Mouse (Mus musculus) MEL-GATA-1-ER (cell line): ENCODE measurements at regions not wholly inside any gene's neighbourhood (a gene's known extent, or its start where the extent isn't known, plus 50 kb on each side); places are given as distances from the start of the nearest gene placed in this dataset.
"Not testable (repeated sequence)": the region's sequence is repeated elsewhere in the genome, so short reads cannot be mapped to it uniquely, and the experiment has no call there.

ENCODE experiments used
- DNase-seq: peaks from one replicate; pipeline ENCODE4 v3.0.0-alpha.2; 2012; ENCODE audit warnings: low read depth; ENCODE audit errors: extremely low read depth

DNA sequence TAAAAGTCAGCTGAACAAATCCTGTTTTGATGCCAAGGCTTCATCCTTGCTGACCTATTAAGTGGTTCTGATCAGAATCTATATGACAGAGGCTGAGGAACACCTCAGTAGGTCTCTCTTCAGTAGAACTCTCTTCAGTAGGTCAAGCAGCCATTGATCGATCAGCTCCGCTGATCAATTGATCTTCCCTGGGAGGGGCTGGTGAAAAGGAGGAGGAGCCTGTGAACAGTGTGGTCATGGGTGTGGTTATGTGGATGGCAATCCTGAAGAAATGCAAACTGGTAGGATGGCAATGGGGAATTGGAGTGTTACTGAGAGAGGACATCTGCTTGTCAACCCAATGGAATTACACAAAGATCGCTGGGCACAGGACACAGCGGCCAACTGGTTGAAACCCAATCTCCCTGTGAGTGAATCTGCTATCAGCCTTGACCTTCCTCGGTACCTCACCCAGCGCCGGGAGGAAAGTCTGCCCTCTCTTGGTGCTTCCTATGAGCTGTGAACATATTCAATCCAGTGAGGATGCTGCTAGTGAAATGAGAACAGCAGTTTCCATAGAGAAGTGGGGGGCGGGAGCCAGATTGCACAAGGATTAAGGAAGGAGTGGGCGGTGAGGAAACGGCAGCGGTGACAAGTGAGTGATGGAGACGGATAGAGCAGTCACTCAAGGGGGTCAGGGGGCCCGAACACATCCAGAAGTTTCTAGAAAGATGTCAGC lies 213.9 kb downstream of the 3100002H09Rik start:
- no peak for DNase-seq

DNA sequence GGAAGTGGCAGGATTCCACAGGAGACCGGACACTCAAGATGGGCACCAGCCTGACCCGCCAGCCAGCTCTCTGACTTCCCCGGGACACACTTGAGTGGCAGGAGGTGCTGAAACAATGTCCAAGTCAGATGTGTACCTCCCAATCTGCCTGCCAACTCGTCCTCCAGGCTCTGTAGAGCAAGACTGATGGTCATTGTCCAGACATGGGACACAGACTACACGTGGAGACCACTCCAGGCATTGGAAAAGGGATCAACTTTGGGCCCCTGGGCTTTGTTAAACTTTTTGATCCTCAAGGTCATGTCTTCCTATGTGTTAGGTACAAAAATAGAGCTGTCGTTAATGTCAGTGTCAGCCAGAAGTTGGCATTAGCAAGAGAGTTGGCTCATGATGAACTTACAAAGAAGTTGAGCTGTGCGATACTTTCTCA lies 214.6 kb downstream of the 3100002H09Rik start:
- DNase-seq = no peak

DNA sequence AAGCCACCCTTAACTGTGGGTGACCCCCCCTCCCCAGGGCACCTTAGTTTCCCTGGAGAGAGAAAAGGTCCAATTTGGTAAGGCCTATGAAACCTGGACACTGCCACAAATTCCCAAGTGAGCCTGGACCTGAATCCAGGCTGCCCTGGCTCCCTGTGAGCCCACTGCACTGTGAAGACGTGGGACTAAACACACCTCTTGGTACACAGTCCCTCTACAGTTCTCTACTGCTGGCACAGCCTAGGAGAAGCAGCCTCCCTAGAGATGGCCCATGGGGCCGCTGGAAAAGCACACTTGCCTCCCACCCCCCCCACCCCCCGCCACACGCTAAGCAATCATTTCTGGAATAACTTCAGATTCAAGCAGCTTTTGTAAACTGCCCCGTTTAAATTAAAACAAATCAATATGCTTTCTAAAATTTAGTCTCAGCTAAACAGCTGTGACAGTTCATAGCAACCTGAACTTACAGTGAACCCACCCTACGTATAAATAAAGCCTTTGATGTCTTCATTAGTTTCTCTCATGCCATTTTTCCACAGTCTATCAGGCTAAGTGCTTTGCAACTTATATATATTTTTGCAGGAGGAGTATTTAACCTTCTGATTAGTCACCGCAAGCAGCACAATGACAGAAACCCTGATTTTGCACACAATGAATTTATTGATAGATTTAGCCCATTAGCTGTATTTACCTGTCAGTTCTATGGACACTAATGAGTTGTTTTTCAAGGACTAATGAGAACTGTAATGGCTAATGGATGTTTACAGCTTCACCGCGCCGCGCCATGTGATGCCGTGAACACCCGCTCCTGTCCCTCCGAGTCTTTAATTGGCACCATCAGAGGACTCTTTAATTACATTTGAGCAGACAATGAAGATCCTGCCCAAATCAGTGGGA lies 215.3 kb downstream of the 3100002H09Rik start:
- DNase-seq = no peak

DNA sequence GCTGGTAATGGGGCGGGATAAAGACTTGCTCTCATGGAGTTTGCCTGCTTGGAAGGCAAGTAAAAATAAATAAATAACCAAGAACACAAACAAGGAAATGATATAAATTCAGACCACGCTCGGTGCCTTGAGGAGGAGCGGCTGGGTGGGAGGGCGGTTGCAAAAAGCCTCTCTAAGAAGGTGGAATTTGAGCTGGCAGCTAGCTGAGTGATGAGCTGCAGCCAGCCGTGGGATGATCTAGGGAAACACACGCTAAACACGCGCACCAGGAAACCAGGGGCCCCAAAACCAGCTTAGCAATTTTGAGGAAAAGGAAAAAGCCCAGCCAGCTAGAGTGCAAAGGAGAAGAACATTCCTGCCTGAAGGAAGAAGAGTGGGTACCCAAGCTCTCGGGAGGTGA lies 217.0 kb downstream of the 3100002H09Rik start:
- DNase-seq = no peak

DNA sequence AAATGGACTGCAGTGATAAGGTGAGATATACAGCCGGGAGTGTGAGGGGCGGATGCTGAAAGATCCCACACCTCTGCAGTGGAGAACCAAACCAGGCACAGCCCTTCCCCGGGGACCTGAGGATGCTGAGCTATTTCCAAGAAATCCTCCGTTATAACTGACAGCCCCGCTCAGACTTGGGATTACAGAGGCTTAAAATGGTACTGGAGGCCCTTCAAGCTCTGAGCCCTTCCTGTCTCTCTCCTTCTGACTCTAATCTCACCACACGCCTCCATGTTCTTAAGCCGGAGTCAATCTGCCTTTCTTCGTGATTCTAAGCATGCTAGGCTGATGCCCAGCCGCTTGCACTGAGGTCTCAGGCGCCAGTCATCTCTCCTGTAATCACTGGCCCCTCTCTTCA lies 221.5 kb downstream of the 3100002H09Rik start:
- DNase-seq = no peak

DNA sequence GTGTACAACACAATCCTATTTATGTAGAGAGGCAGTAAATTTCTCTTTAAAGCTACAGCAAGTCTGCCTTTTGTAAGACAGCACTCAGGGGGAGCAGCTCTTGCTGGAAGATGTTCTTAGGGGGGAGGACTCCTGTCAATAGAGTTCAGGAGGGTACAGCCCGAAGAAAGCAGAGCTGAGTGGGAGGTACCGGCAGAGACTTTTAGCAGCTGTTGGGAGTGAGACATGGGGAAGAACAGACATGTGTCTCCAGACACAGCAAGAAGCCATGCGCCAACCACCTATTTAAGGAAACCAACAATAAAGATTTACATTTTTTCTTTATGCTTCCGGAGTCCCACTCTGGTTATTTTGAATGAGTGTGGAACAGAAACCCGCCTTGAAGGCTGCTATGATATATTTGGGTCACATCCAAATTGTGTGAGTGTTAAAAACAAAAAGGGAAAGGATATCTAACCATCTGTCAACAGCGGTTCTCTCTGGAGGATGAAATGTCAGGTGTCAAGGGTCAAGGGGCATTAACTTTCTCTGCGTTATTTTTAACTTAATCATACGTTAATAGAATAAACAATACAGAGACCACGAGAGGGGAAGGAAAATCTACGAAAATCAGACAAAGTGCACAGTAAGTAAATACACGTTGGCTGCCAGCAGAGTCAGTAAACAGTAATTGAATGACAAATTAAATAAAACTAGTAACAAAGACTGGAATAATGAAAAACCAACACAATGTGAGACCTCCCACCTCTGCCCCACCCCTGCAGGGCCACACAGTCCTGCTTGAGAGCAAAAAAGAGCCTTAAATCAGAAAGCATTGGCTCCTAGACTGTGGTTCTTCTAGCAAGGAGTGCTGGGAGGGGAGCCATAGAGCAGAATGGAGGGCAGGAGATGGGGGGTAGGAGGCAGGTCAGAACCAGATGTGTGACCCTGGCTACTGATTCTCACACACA lies 225.2 kb downstream of the 3100002H09Rik start:
- DNase-seq = no peak

DNA sequence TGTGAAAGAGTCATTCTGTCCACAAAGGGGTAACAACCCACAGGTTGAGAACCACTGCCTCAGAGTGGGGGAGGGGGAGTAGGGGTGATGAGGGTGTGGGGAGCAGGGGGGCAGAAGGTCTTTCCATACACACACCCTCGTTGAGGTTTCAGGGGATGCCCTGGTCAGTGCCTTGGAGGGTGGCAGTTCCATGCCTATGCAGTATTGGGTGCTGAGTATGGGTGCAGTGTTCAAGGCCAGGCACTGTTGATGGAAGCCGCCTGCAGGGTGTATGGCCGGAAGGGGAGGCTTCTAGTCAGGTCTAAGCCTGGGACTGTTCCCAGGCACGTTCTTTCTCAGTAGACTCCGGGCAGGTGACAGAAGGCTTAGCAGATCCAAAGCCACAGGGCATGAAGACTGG lies 234.1 kb downstream of the 3100002H09Rik start:
- no peak for DNase-seq

DNA sequence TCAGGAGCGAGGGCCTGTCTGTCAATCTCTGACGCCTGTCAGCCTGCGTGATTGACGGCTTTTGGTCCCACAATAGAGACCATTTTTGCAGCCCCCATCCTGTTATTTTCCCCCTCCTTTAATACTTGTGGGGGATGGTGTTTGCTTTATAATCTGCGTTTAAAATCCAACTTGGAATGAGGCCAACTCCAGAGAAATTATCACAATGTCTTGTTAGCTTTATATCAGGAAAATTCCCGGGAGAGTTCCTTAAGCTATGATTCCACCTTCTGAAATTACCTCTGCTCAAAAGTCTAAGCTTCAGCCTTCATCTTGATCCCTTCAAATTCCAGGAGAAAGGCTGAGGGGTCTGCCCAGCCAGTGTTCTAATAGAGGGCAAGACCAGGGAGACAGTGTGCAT lies 235.0 kb downstream of the 3100002H09Rik start:
- no peak for DNase-seq

DNA sequence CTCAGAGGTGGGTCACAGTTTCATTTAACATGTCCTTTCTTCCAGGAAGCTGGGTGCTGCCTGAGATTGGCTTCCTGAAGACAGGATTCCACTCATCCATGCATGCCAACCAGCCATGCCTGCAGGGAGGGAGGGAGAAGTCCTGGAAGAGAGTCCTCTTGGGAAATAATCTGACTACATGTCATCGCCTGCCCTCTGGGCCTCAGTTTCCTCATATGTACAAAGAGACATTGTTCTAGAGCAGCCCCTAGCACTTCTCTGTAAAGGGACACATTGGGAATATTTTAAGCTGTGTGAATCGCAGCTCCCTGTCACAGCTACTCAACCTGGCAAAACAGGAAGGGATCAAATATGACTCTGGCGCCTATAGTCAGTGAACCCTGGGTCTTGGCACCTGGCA lies 241.8 kb downstream of the 3100002H09Rik start:
- DNase-seq = no peak

DNA sequence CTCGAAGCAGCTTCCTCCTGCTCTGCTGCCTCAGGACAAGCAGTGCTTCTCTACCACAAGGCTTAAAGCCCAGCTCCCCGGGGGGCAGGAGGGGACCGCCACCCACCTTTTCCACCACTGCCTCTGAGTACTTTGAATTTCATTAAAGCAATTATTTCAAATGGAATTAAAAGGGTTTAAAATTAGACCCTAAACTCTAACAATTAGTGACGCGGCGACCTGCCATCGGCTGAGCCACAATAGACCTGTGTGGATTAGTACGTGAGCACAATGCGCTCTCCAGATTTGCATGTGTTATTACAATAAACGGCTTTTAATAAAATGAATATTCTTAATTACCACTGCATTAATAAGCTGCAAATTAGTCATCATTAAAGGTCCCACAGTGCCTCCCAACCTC lies 242.5 kb downstream of the 3100002H09Rik start:
- no peak for DNase-seq

DNA sequence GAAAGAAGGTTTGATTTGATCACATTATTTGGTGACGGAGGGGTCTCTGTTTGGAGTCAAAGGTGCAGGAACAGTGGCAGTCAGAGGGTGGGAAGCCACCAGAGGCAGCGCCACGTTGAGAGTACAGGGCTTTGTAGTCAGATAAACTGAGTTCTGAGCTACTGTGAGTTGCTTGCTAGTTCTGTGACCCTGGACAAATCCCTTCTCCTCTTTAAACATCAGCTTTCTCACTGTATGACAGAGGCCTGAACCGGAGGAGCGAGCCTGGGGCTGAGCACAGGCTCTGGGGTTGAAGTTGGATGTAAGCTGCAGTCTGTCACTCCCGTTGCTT lies 250.1 kb downstream of the 3100002H09Rik start:
- no peak for DNase-seq

DNA sequence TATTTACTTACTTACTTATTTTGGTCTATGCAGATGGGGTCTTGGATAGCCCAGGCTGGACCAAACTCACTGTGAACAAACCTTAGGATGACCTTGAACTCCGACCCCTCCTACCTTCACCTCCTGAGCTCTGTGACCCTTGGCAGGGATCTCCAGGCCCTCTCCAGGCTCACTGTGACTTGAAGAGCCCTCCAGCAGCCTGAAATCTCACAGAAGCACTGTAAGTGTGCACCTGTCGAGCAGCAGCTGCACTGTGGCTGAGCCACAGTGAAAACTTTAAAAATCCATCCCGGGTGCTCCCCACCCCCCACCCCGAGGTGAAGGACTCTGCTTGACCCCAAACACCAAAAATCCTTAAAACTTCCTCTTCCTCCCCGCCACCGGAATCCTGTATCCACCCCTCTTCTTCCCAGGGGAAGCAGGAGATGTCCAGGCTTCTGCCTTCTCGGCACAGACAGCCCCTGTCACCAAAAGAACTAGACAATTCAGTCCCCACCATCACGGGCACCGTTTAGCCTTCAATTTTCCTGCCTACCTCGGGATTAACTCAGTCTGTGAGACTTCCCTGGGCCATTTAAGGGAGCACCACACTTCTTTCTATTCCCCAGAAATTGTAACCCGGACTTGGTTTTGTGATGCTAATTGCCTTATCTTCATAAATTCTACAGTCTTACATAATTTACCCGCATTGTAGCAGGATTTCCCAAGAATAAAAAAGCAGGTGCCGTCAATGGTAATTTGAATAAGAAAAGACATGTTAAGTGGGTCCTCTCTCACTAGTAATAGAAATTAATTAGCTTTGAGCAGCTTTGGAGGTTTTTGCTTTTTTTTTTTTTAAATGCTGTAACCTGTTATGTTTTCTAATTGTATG lies 250.7 kb downstream of the 3100002H09Rik start:
- DNase-seq = no peak

DNA sequence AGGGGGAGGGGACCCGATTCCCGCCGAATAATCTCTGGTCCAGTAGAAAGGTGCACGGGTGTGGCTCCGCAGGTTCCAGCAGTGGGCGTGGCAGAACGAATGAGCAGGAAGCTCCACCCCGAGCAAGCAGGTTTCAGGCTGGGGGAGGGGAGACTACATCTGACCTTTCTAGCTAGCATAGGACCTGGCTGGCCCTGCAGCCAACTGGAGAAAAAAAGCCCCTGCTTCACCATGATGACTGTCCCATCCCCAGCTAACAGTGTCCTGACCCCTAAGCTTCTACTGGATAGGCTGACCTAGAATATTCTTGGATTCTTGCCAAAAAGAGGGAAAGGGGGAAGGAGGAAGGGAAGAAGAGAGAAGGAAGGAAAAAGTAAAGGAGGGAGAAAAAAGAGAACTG lies 252.1 kb downstream of the 3100002H09Rik start:
- not testable (repeated sequence) for DNase-seq

DNA sequence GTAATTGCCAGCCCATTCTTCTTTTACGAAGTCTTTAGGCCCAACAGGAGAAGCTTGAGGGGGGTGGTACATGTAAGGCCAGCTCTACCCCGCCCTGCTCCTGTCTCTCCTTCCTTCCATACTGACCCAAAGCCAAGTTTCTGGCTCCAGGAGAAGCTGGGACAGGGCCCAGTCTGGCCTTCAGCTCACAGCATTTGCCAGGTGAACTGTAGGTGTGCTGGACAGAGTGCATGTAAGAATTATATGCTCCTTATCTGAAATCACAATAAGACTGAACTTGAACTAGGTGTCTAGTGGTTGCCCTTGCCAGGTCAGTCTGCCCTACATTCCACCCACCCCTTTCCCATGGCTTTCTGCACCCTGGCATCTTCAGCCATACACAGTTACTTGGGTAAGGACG lies 260.2 kb downstream of the 3100002H09Rik start:
- DNase-seq = no peak

DNA sequence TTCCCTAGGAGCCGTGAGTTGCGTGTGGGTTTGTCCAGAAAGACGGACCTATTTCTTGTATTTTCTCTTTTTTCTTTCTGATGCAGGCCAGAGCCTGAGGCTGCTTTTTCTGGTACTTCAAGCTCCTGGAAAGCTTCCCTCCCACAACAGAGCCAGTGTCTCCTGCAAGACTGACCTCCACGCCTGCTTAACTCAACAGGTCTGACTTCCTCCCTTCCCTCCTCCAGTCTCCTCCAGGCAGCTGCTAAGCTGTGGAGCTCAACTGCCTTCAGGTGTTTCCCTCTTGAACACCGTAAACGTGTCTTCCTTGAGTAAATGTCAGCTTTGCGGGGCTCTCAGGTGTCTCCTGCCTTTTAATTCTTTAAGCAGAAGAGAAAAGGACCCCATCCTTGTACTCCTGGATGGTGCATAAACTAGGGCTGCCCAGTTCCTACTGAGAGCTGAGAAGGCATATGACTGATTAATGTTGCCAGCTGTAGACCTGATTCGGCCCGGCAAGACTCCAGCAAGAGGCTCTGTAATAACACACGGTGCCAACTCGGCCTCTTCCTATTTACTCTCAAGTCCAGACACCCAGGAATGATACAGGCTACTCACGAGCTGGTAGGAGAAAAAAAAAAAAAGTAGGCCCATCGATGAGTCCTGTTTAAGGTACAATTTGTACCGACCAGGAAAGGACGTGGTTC lies 260.9 kb downstream of the 3100002H09Rik start:
- no peak for DNase-seq

DNA sequence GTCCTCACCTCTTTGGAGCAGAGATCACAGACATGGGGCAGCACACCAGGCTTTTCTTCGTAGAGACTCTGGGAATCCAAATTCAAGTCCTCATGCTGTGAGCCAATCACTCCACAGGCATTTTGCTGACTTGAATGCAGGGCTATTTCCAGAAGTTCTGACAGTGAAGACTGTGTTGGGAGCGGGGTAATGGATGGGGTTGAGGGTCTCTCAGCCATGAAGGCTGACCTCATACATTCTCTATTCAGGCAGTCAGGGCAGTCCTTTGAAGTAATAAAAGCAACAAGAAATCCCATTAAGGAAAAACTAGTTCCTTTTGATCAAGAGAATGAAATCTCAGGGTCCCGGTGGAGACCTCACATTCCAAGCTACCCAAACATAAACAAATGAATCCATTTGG lies 261.5 kb downstream of the 3100002H09Rik start:
- no peak for DNase-seq

DNA sequence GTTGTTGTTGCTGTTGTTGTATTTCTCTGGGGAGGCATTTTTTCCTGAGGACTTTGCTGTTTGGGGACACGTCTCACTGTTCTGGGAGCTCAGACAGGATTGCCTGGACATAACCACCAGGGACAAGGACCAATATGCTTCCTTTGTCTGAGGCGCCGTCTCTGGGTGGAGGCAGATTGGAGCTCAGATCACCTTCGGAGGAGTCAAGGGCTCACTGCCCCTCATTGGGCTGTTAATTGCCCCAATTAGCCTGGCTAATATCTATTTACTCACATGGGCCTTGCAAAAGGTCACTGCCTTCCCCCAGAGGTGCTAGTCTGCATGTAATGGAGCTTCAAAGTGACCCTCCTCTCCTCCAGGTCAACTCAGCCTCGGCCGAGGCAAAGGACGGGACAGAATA lies 270.5 kb downstream of the 3100002H09Rik start:
- DNase-seq = no peak

DNA sequence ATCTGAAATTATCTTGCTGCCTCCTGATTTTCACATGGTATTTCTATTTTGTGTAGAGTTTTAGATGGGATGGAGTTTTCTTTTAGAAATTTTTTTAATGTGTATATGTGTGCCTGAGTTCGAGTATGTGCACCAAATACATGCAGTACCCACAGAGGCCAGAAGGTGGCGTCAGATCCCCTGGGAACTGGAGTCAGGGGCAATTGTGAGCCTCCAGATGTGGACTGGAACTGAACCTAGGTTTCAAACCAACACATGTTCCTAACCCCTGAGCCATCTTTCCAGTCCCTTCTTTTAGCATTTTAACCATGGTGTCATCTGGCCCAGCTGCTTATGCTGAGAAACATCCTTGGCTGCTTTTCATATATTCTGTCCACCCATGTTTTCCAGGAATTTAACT lies 274.9 kb downstream of the 3100002H09Rik start:
- no peak for DNase-seq

DNA sequence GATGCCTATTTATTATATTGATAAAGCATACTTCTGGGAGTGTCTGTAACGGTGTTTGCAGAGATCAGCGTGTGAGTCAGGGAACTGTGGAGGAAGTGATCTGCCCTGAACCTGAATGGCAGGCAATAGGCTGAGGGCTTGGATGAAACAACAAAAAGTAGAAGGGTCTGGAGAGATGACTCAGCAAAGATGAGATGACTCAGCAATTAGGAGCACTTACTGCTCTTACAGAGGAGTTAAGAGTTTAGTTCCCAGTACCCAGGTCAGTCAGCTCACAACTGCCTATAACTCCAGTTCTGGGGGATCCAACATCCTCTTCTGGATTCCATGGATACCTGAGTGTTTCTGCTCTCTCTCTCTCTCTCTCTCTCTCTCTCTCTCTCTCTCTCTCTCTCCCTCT lies 277.6 kb downstream of the 3100002H09Rik start:
- no peak for DNase-seq

DNA sequence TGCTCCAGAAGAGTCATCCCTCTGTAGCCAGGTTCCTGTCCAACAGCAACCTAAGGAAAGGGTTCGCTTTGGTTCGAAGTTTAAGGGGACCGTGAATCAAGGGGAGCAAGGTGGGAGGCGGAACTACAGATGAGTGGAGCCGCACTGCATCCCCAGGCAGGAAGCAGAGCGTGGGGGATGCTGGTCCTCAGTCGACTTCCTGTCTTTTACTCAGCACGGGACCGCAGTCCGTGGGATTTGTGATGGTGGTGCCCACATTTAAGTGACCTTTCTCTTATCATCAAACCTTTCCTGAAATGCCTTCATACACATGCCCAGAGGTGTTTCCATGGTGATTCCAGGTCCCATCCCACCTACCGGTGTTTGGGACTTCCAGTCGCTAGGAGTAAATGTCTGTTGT lies 278.2 kb downstream of the 3100002H09Rik start:
- no peak for DNase-seq
